Mouse (Mus musculus) limb, embryonic 13.5 days (tissue): ENCODE measurements around the gene Cyp24a1. TPM values are rescaled to one million over a fixed set of nuclear protein-coding genes. Genes with fewer than 3 reads are reported as not detected.
"Not testable (repeated sequence)": the region's sequence is repeated elsewhere in the genome, so short reads cannot be mapped to it uniquely, and the experiment has no call there.

ENCODE experiments used
- ATAC-seq: fragments of 200-750 bp; cut with Nextera tagmentation; 2 replicates; pipeline ENCODE4 v1.8.0; 2017; ENCODE audit warnings: low read depth, moderate number of reproducible peaks, moderate TSS enrichment; ENCODE audit not compliant: low FRiP score
- H3K27ac ChIP-seq: fragments of 300-500 bp; sonication (generic); 2 replicates; pipeline ENCODE4 v1.5.1; 2015; ENCODE audit warnings: inconsistent platforms, mild to moderate bottlenecking, moderate library complexity
- H3K27me3 ChIP-seq: fragments of 300-500 bp; sonication (generic); 2 replicates; pipeline ENCODE4 v1.6.1; 2015; ENCODE audit warnings: mild to moderate bottlenecking, inconsistent platforms
- H3K36me3 ChIP-seq: fragments of 300-500 bp; sonication (generic); 2 replicates; pipeline ENCODE4 v1.6.1; 2015; ENCODE audit warnings: inconsistent platforms, mild to moderate bottlenecking, moderate library complexity
- H3K4me1 ChIP-seq: fragments of 300-500 bp; sonication (generic); 2 replicates; pipeline ENCODE4 v1.6.1; 2015; ENCODE audit warnings: inconsistent platforms
- H3K4me2 ChIP-seq: fragments of 300-500 bp; sonication (generic); replicated peaks from 2 replicates; pipeline ENCODE4 v1.6.1; 2015; ENCODE audit warnings: inconsistent platforms, mild to moderate bottlenecking, moderate library complexity
- H3K4me3 ChIP-seq: fragments of 300-500 bp; sonication (generic); 2 replicates; pipeline ENCODE4 v1.5.1; 2015; ENCODE audit warnings: moderate library complexity, mild to moderate bottlenecking, inconsistent platforms
- H3K9ac ChIP-seq: fragments of 300-500 bp; sonication (generic); 2 replicates; pipeline ENCODE4 v1.6.1; 2015; ENCODE audit warnings: mild to moderate bottlenecking, inconsistent platforms
- H3K9me3 ChIP-seq: fragments of 300-500 bp; sonication (generic); 2 replicates; pipeline ENCODE4 v1.6.1; 2016; ENCODE audit warnings: inconsistent platforms
- WGBS: fragments of 180-500 bp; shearing (Covaris S2); methylation state at CpG from one replicate; pipeline ENCODE4 v1.1.7; 2015; 5-methylcytosine and 5-hydroxymethylcytosine counted together
- polyA plus RNA-seq: library from polyadenylated mRNA; unstranded; fragments of >200 nt; fragmentation: Nextera tagmentation; extraction: Ambion mirVana; gene quantifications from 2 replicates; pipeline ENCODE4 v1.2.1, GENCODE M21; 2015

The Cyp24a1 gene
- polyA plus RNA-seq, 1 experiment from 2014 or later = not detected

DNA sequence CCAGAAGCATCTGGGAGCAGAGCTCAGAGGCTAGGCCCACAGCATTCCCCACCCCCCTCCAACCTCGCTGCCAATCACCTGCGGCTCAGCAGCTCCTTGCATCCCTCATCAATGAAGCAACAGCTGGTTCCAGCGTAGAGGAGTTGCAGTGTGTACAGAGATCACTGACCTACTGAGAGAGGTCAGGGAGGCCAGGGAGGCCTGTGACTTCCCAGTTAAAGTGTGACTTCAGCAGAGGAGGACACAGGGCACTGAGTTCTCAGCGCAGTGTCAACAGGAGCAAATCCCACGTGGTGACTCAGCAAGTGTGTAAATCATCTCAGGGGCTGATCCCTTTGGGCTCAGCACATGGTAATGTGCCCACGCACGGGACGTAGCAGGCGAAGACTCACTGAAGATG lies 37.1 kb downstream of the Cyp24a1 start:
- H3K4me3 ChIP-seq = no peak overlapping the region
- no peak overlapping the region for H3K9ac ChIP-seq
- H3K27ac ChIP-seq = no peak overlapping the region
- 27% methylated on average over 9 of the region's 9 CpGs for WGBS
- no peaks in the 10 kb centered on the region for H3K36me3 ChIP-seq
- H3K4me1 ChIP-seq = peaks cover 4% of the 10 kb centered on the region; the same call in 1 of the 2 replicates
- H3K4me2 ChIP-seq = no peak overlapping the region
- no peaks in the 10 kb centered on the region for H3K9me3 ChIP-seq
- H3K27me3 ChIP-seq = 0 out of 2 replicates have a peak, but pooled peaks cover 4% of the 10 kb centered on the region
- no peak for ATAC-seq

DNA sequence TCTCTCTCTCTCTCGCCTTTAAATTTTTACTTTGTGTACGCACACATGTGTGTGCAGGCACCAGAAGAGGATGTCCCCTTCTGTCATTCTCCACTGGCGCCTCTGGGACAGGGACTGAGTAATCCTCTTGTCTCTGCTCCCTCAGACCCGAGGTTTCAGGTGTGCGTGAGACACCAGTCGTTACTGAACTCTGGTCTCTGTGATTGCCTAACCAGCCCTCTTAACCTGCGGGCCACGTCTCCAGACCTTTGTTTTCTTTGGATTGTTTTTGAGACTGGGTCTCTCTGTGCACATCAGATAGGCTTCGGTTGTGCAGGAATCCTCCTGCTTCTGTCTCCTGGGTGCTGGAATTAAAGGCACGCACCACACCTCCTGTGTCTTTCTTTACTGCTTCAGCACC lies 37.8 kb downstream of the Cyp24a1 start:
- 0 out of 2 replicates have a peak, but pooled peaks cover 4% of the 10 kb centered on the region for H3K27me3 ChIP-seq
- WGBS = 61% methylated on average over 10 of the region's 10 CpGs
- H3K4me3 ChIP-seq = no peak overlapping the region
- no peak overlapping the region for H3K4me2 ChIP-seq
- no peaks in the 10 kb centered on the region for H3K9me3 ChIP-seq
- no peaks in the 10 kb centered on the region for H3K36me3 ChIP-seq
- ATAC-seq = no peak
- no peak overlapping the region for H3K9ac ChIP-seq
- H3K4me1 ChIP-seq = peaks cover 4% of the 10 kb centered on the region; the same call in 1 of the 2 replicates
- no peak overlapping the region for H3K27ac ChIP-seq

DNA sequence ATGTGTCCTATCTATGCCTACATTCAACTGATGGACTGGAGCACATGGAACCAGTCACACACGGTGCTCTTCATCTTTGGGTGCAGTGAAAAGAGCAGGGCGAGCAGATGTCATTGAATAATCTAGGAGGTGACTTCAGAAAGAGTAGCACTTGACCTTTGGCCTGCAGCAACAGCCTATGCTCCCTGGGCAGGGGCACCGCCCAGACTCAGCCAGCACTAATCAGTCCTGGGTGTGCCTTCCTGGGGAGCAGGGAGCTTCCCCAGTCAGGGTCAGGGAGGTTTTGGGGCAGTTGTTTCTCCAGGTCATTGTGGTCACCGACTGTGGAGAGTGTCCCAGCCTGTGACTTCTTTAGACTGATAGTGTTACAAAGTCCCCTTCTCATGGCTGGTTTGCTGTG lies 43.1 kb downstream of the Cyp24a1 start:
- H3K4me2 ChIP-seq, H3K9me3 ChIP-seq, H3K27me3 ChIP-seq, H3K27ac ChIP-seq, H3K36me3 ChIP-seq, ATAC-seq, H3K9ac ChIP-seq, H3K4me1 ChIP-seq, H3K4me3 ChIP-seq: not testable (repeated sequence)
- WGBS = 54% methylated on average over 3 of the region's 4 CpGs

DNA sequence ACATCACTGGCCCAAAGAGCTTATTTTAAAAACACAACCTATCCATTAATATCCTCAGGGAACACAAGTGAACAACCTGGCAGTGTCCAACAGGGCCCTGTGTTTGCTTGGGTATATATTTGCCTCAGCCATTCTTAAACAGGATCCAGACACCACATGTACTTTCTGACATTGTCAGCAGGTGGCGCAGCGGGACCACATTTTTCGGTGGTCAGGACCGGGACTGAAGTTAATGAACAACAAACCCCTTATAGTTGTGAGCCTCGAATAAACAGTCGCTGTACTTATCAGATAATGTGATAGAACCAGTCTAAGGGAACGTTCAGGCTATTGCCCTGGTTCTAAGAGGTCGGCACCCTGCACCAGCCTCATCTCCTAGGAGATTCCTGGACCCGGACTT lies 46.0 kb downstream of the Cyp24a1 start:
- H3K9me3 ChIP-seq = no peaks in the 10 kb centered on the region
- ATAC-seq = no peak
- no peak overlapping the region for H3K9ac ChIP-seq
- peaks cover 7% of the 10 kb centered on the region for H3K27me3 ChIP-seq
- H3K4me1 ChIP-seq = 0 out of 2 replicates have a peak, but pooled peaks cover 4% of the 10 kb centered on the region
- H3K4me3 ChIP-seq = no peak overlapping the region
- H3K36me3 ChIP-seq = no peaks in the 10 kb centered on the region
- WGBS = 8% methylated on average over 9 of the region's 9 CpGs
- H3K4me2 ChIP-seq = peak overlapping the region; percentile 41
- no peak overlapping the region for H3K27ac ChIP-seq

DNA sequence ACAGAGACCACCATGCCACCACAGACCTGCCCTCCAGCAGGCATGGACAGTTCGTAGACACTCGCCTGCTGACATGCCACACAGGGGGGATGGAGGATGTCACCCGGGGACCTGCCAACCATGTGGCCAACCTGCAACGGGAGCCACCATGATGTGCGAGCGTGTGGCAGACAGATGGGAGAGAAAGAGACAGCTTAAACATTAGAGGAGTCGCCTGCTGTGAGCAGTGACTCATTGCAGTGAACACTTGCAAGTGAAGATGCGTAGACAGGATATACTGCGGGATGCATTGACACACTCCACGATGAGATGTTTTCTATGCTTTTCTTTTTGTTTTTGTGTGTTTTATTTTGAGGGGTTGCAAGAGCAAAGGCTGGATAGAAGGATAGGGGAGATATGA lies 49.3 kb downstream of the Cyp24a1 start:
- H3K27ac ChIP-seq = no peak overlapping the region
- 67% methylated on average over 10 of the region's 10 CpGs for WGBS
- H3K4me1 ChIP-seq = 0 out of 2 replicates have a peak, but pooled peaks cover 4% of the 10 kb centered on the region
- no peak for ATAC-seq
- H3K4me2 ChIP-seq = no peak overlapping the region
- no peak overlapping the region for H3K9ac ChIP-seq
- no peaks in the 10 kb centered on the region for H3K36me3 ChIP-seq
- H3K4me3 ChIP-seq = no peak overlapping the region
- H3K9me3 ChIP-seq = no peaks in the 10 kb centered on the region
- peaks cover 7% of the 10 kb centered on the region for H3K27me3 ChIP-seq

DNA sequence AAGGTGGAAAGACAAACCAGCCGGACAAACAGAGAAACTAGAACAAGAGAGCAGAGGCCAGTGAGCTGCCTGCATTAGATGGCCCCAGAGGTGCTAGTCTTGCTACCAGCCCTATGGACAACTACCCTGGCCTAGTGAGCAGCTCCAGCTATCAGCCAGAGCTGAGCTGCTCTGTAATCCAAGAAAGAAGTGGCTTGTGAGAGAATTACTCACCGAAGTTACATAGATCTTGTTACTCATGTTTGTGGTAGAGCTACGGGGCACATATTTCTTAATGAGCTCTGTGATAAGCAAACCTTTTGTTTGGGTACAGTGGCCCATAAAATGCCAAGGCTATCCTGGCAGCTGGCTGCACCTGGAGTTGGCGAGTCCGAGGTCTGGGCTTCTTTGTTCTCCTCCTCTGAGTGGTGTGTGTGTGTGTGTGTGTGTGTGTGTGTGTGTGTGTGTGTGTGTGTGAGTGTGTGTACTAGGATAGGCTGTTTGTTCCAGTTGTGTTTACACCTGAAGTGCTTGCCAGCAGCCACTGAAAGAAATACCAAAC lies 50.0 kb downstream of the Cyp24a1 start:
- H3K27me3 ChIP-seq = peaks cover 7% of the 10 kb centered on the region
- no peaks in the 10 kb centered on the region for H3K36me3 ChIP-seq
- 0 out of 2 replicates have a peak, but pooled peaks cover 4% of the 10 kb centered on the region for H3K4me1 ChIP-seq
- H3K4me3 ChIP-seq = no peak overlapping the region
- no peak overlapping the region for H3K9ac ChIP-seq
- no peak overlapping the region for H3K27ac ChIP-seq
- H3K4me2 ChIP-seq = no peak overlapping the region
- no peaks in the 10 kb centered on the region for H3K9me3 ChIP-seq
- 65% methylated on average over 5 of the region's 5 CpGs for WGBS
- ATAC-seq = no peak

DNA sequence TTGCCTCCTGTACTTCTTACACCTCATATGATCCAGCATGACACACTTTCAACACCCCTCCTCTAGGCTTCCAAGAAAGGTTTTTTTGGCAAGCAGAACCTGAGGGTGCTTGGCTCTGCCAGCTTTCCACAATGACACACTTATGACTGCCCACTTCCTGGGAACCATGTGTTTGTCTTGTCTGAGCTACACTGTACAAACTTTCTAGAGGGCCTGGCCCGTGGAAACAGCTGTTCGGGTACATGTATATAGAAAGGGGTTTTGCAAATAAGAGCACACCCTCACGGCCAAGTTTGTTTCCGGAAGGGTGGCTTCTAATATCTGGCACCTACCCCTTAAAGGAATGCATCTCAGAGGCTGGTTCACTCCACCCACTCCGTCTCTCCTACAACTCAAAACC lies 51.1 kb downstream of the Cyp24a1 start:
- H3K4me2 ChIP-seq = no peak overlapping the region
- H3K36me3 ChIP-seq = no peaks in the 10 kb centered on the region
- no peak overlapping the region for H3K27ac ChIP-seq
- no peak for ATAC-seq
- no peaks in the 10 kb centered on the region for H3K9me3 ChIP-seq
- no peaks in the 10 kb centered on the region for H3K4me1 ChIP-seq
- H3K4me3 ChIP-seq = no peak overlapping the region
- whole genome bisulfite sequencing = 86% methylated on average over 5 of the region's 5 CpGs
- peaks cover 11% of the 10 kb centered on the region for H3K27me3 ChIP-seq
- H3K9ac ChIP-seq = no peak overlapping the region

DNA sequence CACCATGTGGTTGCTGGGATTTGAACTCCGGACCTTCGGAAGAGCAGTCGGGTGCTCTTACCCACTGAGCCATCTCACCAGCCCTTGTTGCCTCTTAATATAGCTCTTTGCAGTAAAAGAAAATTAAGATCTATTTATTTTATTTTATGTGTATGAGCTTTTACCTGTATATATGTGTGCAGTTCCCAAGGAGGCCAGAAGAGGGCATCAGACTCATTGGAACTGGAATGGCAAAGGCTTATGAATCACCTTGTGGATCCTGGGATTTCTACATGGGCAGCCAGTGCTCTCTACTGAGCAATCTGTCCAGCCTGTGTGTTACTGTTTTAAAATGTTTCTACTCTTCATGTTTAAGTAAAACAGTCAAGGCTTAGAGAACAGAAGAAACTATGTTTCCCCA lies 54.4 kb downstream of the Cyp24a1 start:
- Histone ChIP-seq H3K27ac (no peak overlapping the region), H3K9me3 (no peaks in the 10 kb centered on the region), H3K27me3 (peaks cover 16% of the 10 kb centered on the region; the same call in 1 of the 2 replicates), H3K4me1 (peaks cover 9% of the 10 kb centered on the region; the same call in 1 of the 2 replicates), H3K36me3 (no peaks in the 10 kb centered on the region), H3K4me2 (no peak overlapping the region), H3K4me3 (no peak overlapping the region), H3K9ac (no peak overlapping the region)
- ATAC-seq = no peak
- WGBS = 81% methylated on average over 3 of the region's 3 CpGs

DNA sequence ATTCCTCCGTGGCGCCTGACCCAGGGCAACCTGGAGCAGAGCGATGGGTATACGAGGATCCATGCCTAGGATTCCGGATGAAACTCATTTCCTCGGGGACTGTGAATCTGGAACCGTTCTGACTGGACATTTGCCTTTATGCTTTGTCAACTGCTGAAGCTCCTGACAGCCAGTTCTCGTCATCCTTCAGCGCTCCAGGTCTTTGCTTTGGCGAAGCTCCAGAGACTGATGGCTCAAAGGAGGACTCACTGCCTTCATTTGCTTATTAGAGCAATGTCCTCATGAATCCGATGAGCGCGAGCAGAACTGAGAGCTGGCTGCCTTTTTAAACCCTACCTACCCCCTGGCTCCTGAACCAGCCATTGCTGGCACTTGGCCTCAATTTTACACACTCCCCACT lies 58.2 kb downstream of the Cyp24a1 start:
- no peak overlapping the region for H3K9ac ChIP-seq
- peaks cover 9% of the 10 kb centered on the region; the same call in 1 of the 2 replicates for H3K4me1 ChIP-seq
- H3K4me3 ChIP-seq = no peak overlapping the region
- ATAC-seq = no peak
- H3K27ac ChIP-seq = no peak overlapping the region
- H3K4me2 ChIP-seq = no peak overlapping the region
- peaks cover 20% of the 10 kb centered on the region; the same call in 1 of the 2 replicates for H3K27me3 ChIP-seq
- no peaks in the 10 kb centered on the region for H3K9me3 ChIP-seq
- 49% methylated on average over 13 of the region's 13 CpGs for WGBS
- H3K36me3 ChIP-seq = no peaks in the 10 kb centered on the region

DNA sequence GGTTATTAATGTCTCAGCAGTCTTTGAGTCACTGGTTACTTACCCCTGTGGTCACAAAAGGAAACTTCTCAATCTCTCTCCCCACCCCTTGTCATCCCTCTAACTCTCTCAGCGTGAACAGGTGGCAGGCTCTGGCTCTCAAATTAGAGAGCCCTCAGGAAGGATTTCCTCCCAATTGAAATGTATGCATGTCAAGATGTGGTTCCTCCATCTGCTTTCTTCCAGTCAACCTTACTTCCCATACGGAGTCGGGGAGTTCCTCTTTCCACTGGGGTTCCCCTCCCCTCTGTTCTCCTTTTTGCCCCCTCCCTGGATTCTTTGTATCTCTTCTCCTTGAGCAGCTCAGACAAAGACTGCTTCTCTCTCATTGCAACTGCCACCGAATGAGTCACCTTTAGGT lies 60.7 kb downstream of the Cyp24a1 start:
- no peak for ATAC-seq
- WGBS = 66% methylated on average over 4 of the region's 4 CpGs
- no peaks in the 10 kb centered on the region for H3K36me3 ChIP-seq

More for the DNA sequence above, 60.7 kb downstream of the Cyp24a1 start:
- Histone ChIP-seq H3K4me1 (peaks cover 9% of the 10 kb centered on the region; the same call in 1 of the 2 replicates), H3K27ac (no peak overlapping the region), H3K27me3 (peaks cover 19% of the 10 kb centered on the region; the same call in 1 of the 2 replicates), H3K4me3 (no peak overlapping the region), H3K9ac (no peak overlapping the region), H3K9me3 (no peaks in the 10 kb centered on the region), H3K4me2 (no peak overlapping the region)

Other genes with a start within 250 kb of the Cyp24a1 start
- 0.89 and 1.1 TPM in 2 replicates for gene Bcas1, start 69.3 kb downstream of the Cyp24a1 start, polyA plus RNA-seq
- 87.3 and 87.9 TPM in 2 replicates for gene Pfdn4, start 717 bp downstream of the Cyp24a1 start, polyA plus RNA-seq
- not detected in 2 replicates for gene 4930470P17Rik, start 104.9 kb upstream of the Cyp24a1 start, polyA plus RNA-seq
- gene Dok5, start 234.7 kb upstream of the Cyp24a1 start, polyA plus RNA-seq = 10.3 and 11.0 TPM in 2 replicates